Mouse (Mus musculus) forebrain, postnatal 0 days (tissue): ENCODE measurements around the gene Ivns1abp. TPM values are rescaled to one million over a fixed set of nuclear protein-coding genes. Genes with fewer than 3 reads are reported as not detected.
"Not testable (repeated sequence)": the region's sequence is repeated elsewhere in the genome, so short reads cannot be mapped to it uniquely, and the experiment has no call there.

Experiments
- ATAC-seq: fragments of 200-750 bp; cut with Nextera tagmentation; 2 replicates; pipeline ENCODE4 v1.8.0; 2017; ENCODE audit warnings: mild to moderate bottlenecking, moderate library complexity
- DNase-seq: peaks from one replicate; pipeline ENCODE4 v3.0.0-alpha.2; 2015
- H3K27ac ChIP-seq: fragments of 300-500 bp; sonication (generic); 2 replicates; pipeline ENCODE4 v1.5.1; 2014; ENCODE audit warnings: low read depth, mild to moderate bottlenecking, antibody characterized with exemption, low read length, moderate library complexity, mixed read lengths
- H3K27me3 ChIP-seq: fragments of 300-500 bp; sonication (generic); 2 replicates; pipeline ENCODE4 v1.6.1; 2014; ENCODE audit warnings: mild to moderate bottlenecking, low read length, mixed read lengths; ENCODE audit not compliant: insufficient read depth
- H3K36me3 ChIP-seq: fragments of 300-500 bp; sonication (generic); 2 replicates; pipeline ENCODE4 v1.6.1; 2014; ENCODE audit warnings: mild to moderate bottlenecking, moderate library complexity; ENCODE audit not compliant: insufficient read depth
- H3K4me1 ChIP-seq: fragments of 300-500 bp; sonication (generic); 2 replicates; pipeline ENCODE4 v1.6.1; 2014; ENCODE audit warnings: antibody characterized with exemption; ENCODE audit not compliant: insufficient read depth
- H3K4me2 ChIP-seq: fragments of 300-500 bp; sonication (generic); 2 replicates; pipeline ENCODE4 v1.6.1; 2014; ENCODE audit warnings: low read depth, mild to moderate bottlenecking, moderate library complexity
- H3K4me3 ChIP-seq: fragments of 300-500 bp; sonication (generic); 2 replicates; pipeline ENCODE4 v1.5.1; 2014; ENCODE audit warnings: low read depth, low read length, mixed read lengths
- H3K9ac ChIP-seq: fragments of 300-500 bp; sonication (generic); 2 replicates; pipeline ENCODE4 v1.6.1; 2014; ENCODE audit warnings: mild to moderate bottlenecking
- H3K9me3 ChIP-seq: fragments of 300-500 bp; sonication (generic); 2 replicates; pipeline ENCODE4 v1.6.1; 2016; ENCODE audit warnings: low read length
- CTCF ChIP-seq: sonication (generic); IDR thresholded peaks from 2 replicates; pipeline ENCODE4 v1.5.1; 2016; ENCODE audit warnings: antibody characterized with exemption, control low read depth, low read depth
- WGBS: fragments of 180-500 bp; shearing (Covaris S2); extraction: QIAGEN DNeasy Blood & Tissue Kit; methylation state at CpG from one replicate; pipeline ENCODE4 v1.1.7; 2014; 5-methylcytosine and 5-hydroxymethylcytosine counted together
- polyA plus RNA-seq: library from polyadenylated mRNA; unstranded; fragments of >200 nt; fragmentation: Nextera tagmentation; extraction: Ambion mirVana; gene quantifications from 2 replicates; pipeline ENCODE4 v1.2.1, GENCODE M21; 2015
- total RNA-seq: library from RNA; depleted of rRNA; stranded (reverse); fragments of >200 nt; gene quantifications from 2 replicates; pipeline ENCODE4 v1.2.3, GENCODE M21; 2014

Gene Ivns1abp
- total and polyA plus RNA-seq, 2 experiments from 2014 or later, result 217 to 251 TPM

GRCm38 (mm10) chr1:151303265-151303664 is 41.0 kb upstream of the Ivns1abp start:
- H3K36me3 ChIP-seq, result no peaks in the 10 kb centered on the region
- H3K27me3 ChIP-seq, result no peaks in the 10 kb centered on the region
- ATAC-seq (no peak), DNase-seq (no peak)
- H3K4me2 ChIP-seq, result no peak overlapping the region
- H3K4me1 ChIP-seq, result 0 out of 2 replicates have a peak, but pooled peaks cover 3% of the 10 kb centered on the region
- no peak for TF ChIP-seq CTCF
- no peak overlapping the region for H3K4me3 ChIP-seq
- H3K27ac ChIP-seq, result no peak overlapping the region
- H3K9me3 ChIP-seq, result no peaks in the 10 kb centered on the region
- H3K9ac ChIP-seq, result no peak overlapping the region

DNA sequence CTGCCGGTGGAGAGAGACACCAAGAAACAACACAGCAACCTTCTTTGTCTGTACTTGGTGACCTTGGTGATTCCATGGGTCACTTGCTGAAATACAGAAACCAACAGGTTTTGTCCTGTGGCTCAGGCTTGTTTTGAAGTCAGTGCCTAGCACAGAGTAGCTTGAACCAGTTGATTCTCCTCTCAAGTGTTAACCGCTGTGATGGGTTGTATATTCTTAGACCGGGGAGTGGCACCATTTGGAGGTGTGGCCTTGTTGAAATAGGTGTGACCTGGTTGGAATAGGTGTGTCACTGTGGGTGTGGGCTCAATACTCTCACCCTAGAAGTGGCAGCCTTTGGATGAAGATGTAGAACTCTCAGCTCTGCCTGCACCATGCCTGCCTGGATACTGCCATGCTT is 39.3 kb upstream of the Ivns1abp start:
- not testable (repeated sequence) for H3K9ac ChIP-seq, ATAC-seq
- WGBS, result 86% methylated on average over 3 of the region's 3 CpGs

DNA sequence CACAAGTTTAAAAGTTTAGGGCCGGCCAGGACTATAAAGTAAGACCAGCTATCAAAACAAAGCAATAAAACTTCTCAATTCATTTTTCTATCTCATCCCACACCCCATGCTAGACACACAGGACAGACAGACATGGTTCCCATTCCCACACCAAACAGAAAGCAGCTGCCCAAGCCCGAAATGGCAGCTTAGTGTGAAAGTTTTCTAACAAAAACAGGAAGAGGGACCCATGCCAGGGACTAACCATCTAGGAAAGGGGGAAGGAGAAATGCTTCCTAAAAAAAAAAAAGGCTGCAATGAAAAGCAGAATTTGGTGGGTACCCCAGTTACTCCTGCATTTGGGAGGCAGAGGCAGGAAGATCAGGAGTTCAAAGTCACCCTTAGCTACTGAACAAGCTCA is 37.2 kb upstream of the Ivns1abp start:
- WGBS, result 79% methylated on average over 2 of the region's 2 CpGs
- no peak overlapping the region for H3K4me2 ChIP-seq
- H3K4me3 ChIP-seq, result no peak overlapping the region
- DNase-seq (no peak), ATAC-seq (no peak)
- H3K9me3 ChIP-seq, result no peaks in the 10 kb centered on the region
- no peak overlapping the region for H3K9ac ChIP-seq
- no peak overlapping the region for H3K27ac ChIP-seq
- no peaks in the 10 kb centered on the region for H3K27me3 ChIP-seq
- no peaks in the 10 kb centered on the region for H3K36me3 ChIP-seq
- H3K4me1 ChIP-seq, result 0 out of 2 replicates have a peak, but pooled peaks cover 3% of the 10 kb centered on the region
- TF ChIP-seq CTCF, result no peak

More for the DNA sequence above, 39.3 kb upstream of the Ivns1abp start:
- not testable (repeated sequence) for H3K4me2 ChIP-seq, H3K9me3 ChIP-seq, DNase-seq, H3K36me3 ChIP-seq, H3K27me3 ChIP-seq, H3K4me3 ChIP-seq, H3K4me1 ChIP-seq, H3K27ac ChIP-seq

- WGBS, result 77% methylated on average over 3 of the region's 3 CpGs
- DNase-seq (no peak), ATAC-seq (no peak)
- H3K4me2 ChIP-seq, result no peak overlapping the region
- H3K9ac ChIP-seq, result no peak overlapping the region
- H3K27me3 ChIP-seq, result no peaks in the 10 kb centered on the region
- no peak overlapping the region for H3K27ac ChIP-seq
- no peaks in the 10 kb centered on the region for H3K36me3 ChIP-seq
- H3K4me3 ChIP-seq, result no peak overlapping the region
- no peaks in the 10 kb centered on the region for H3K4me1 ChIP-seq
- no peaks in the 10 kb centered on the region for H3K9me3 ChIP-seq
- TF ChIP-seq CTCF, result no peak
Observed at GRCm38 (mm10) chr1:151307821-151308220, 36.5 kb upstream of the Ivns1abp start.

GRCm38 (mm10) chr1:151308508-151308907 is 35.8 kb upstream of the Ivns1abp start:
- WGBS, result 45% methylated on average over 4 of the region's 4 CpGs
- H3K9ac ChIP-seq, result no peak overlapping the region
- no peak for ATAC-seq
- no peak overlapping the region for H3K4me3 ChIP-seq
- H3K9me3 ChIP-seq, result no peaks in the 10 kb centered on the region
- H3K27ac ChIP-seq, result no peak overlapping the region
- H3K4me2 ChIP-seq, result no peak overlapping the region
- no peak for TF ChIP-seq CTCF
- H3K36me3 ChIP-seq, result no peaks in the 10 kb centered on the region
- no peaks in the 10 kb centered on the region for H3K4me1 ChIP-seq
- DNase-seq, result no peak
- H3K27me3 ChIP-seq, result no peaks in the 10 kb centered on the region

DNA sequence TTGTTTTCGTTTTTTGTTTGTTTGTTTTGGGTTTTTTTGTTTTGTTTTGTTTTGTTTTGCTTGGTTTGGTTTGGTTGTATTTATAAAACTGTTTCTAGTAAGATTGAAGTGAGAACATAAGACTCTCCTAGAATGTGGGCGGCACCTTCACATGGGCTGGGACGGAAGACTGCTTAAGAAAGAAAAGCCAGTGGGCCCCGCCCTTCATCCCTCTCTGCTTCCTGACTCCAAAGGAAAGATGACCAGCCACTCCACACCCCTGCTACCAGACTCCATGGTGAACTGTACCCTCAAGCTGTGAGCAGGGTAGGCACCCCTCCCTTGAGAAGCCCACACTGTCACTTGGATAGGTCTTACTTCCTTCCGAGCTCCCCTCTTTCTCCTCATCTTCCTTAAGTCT is 33.8 kb upstream of the Ivns1abp start:
- Histone ChIP-seq H3K4me2 (no peak overlapping the region), H3K4me1 (no peaks in the 10 kb centered on the region), H3K4me3 (no peak overlapping the region), H3K9ac (no peak overlapping the region), H3K9me3 (no peaks in the 10 kb centered on the region), H3K27me3 (no peaks in the 10 kb centered on the region), H3K27ac (no peak overlapping the region), H3K36me3 (no peaks in the 10 kb centered on the region)
- no peak for TF ChIP-seq CTCF
- 81% methylated on average over 5 of the region's 5 CpGs for WGBS
- ATAC-seq, result no peak
- no peak for DNase-seq

DNA sequence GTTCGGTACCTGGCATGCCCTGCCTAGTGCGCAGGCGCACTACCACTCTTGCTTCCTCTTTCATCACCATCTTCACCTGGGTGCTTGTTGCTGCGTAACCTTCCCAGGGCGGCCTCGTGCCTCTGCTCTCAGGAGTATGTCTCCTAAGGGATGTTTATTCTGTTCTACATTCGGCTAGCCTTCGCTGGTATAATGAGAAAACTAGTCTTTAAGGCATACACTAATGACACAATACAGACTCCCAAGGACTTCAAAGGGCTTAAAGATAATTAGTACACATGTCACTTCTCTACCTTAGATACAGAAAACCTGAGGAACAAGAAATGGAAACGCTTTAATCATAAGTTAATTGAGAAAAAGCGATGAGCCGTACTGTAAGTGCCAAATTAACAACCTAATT is 32.9 kb upstream of the Ivns1abp start:
- Histone ChIP-seq H3K27ac (no peak overlapping the region), H3K4me2 (no peak overlapping the region), H3K4me3 (no peak overlapping the region), H3K9me3 (no peaks in the 10 kb centered on the region), H3K27me3 (no peaks in the 10 kb centered on the region), H3K36me3 (no peaks in the 10 kb centered on the region), H3K4me1 (no peaks in the 10 kb centered on the region), H3K9ac (no peak overlapping the region)
- DNase-seq (no peak), ATAC-seq (no peak)
- 53% methylated on average over 11 of the region's 11 CpGs for WGBS
- no peak for TF ChIP-seq CTCF

- Histone ChIP-seq H3K9ac (no peak overlapping the region), H3K4me2 (no peak overlapping the region), H3K4me3 (no peak overlapping the region), H3K27me3 (no peaks in the 10 kb centered on the region), H3K4me1 (no peaks in the 10 kb centered on the region), H3K36me3 (no peaks in the 10 kb centered on the region), H3K27ac (no peak overlapping the region), H3K9me3 (no peaks in the 10 kb centered on the region)
- ATAC-seq (no peak), DNase-seq (no peak)
- WGBS, result 78% methylated on average over 7 of the region's 7 CpGs
- TF ChIP-seq CTCF, result no peak
Observed at GRCm38 (mm10) chr1:151319267-151319666, 25.0 kb upstream of the Ivns1abp start.
